Mouse (Mus musculus): ENCODE data around the gene Cd300lf. TPM values are rescaled to one million over a fixed set of nuclear protein-coding genes. Genes with fewer than 3 reads are reported as not detected.

Gene Cd300lf
- polyA plus RNA-seq, 1 experiment from 2014 or later, result 0.33 TPM

DNA sequence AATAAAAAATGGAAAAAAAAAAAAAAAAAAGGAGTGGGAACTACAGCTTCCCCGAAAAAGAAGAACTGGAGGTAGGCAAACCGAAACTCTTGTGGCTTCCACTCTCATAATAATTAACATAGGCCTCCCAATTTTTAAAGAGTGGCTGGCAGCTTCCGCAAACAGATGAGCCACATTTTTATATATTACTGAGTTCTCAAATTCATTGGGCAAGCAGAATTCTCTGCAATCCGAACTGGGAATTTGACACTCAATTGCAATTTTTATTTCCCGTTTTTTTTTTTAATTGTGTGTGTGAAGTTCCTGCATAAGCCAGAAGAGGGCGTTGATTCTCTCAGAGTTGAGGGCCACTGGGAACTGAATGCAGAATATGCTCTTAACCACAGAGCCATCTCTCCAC, 67.0 kb downstream of the Cd300lf start:
- Histone ChIP-seq H3K4me1 (replicated peaks; ENCODE audit: insufficient read depth, low read length) (no peaks in the 10 kb centered on the region), H3K27me3 (ENCODE audit: insufficient read depth, low read length) (no peaks in the 10 kb centered on the region), H3K9me3 (replicated peaks; ENCODE audit: low read length) (no peaks in the 10 kb centered on the region), H3K4me2 (ENCODE audit: low read length) (no peak overlapping the region), H3K27ac (no peak overlapping the region), H3K36me3 (ENCODE audit: insufficient read depth, low read length) (no peaks in the 10 kb centered on the region), H3K4me3 (replicated peaks; ENCODE audit: low read depth, low read length) (no peak overlapping the region), H3K9ac (ENCODE audit: low read depth, low read length) (no peak overlapping the region)
- no peak for DNase-seq (ENCODE audit: low spot score)
- peak; percentile 16; the same call in 1 of the 2 replicates for TF ChIP-seq CTCF (IDR thresholded peaks at IDR 0.05; ENCODE audit: low read depth)
- WGBS, result 67% methylated on average over 6 of the region's 6 CpGs
- no peak for ATAC-seq (replicated peaks; ENCODE audit: low FRiP score, low read depth)

Other genes with a start within 250 kb of the Cd300lf start
- gene Cd300a, start 244.0 kb downstream of the Cd300lf start, polyA plus RNA-seq (2015; fragmentation: Nextera tagmentation; extraction: Ambion mirVana), result 1.5 and 1.7 TPM in 2 replicates
- gene Cd300lb, start 199.6 kb downstream of the Cd300lf start, polyA plus RNA-seq (2015; fragmentation: Nextera tagmentation; extraction: Ambion mirVana), result 0.36 and 0.43 TPM in 2 replicates
- gene Cd300c, start 164.8 kb downstream of the Cd300lf start, polyA plus RNA-seq (2015; fragmentation: Nextera tagmentation; extraction: Ambion mirVana), result not detected in 2 replicates
- 0.22 and 0.23 TPM in 2 replicates for gene Cd300ld, start 144.1 kb downstream of the Cd300lf start, polyA plus RNA-seq (2015; fragmentation: Nextera tagmentation; extraction: Ambion mirVana)
- gene Cd300c2, start 132.1 kb downstream of the Cd300lf start, polyA plus RNA-seq (2015; fragmentation: Nextera tagmentation; extraction: Ambion mirVana), result 3.6 and 3.7 TPM in 2 replicates
- 0.52 TPM in 1 of 2 replicates, not detected in the other for gene Cd300ld2, start 117.8 kb downstream of the Cd300lf start, polyA plus RNA-seq (2015; fragmentation: Nextera tagmentation; extraction: Ambion mirVana)
- gene Cd300ld4, start 107.0 kb downstream of the Cd300lf start, polyA plus RNA-seq (2015; fragmentation: Nextera tagmentation; extraction: Ambion mirVana), result not detected in 2 replicates
- not detected in 2 replicates for gene Cd300ld5, start 96.2 kb downstream of the Cd300lf start, polyA plus RNA-seq (2015; fragmentation: Nextera tagmentation; extraction: Ambion mirVana)
- gene Cd300ld3, start 85.6 kb downstream of the Cd300lf start, polyA plus RNA-seq (2015; fragmentation: Nextera tagmentation; extraction: Ambion mirVana), result not detected in 2 replicates
- not detected in 2 replicates for gene Cd300e, start 71.8 kb downstream of the Cd300lf start, polyA plus RNA-seq (2015; fragmentation: Nextera tagmentation; extraction: Ambion mirVana)
- gene Rab37, start 42.6 kb downstream of the Cd300lf start, polyA plus RNA-seq (2015; fragmentation: Nextera tagmentation; extraction: Ambion mirVana), result 1.8 and 2.2 TPM in 2 replicates
- gene Slc9a3r1, start 29.3 kb upstream of the Cd300lf start, polyA plus RNA-seq (2015; fragmentation: Nextera tagmentation; extraction: Ambion mirVana), result 163 and 172 TPM in 2 replicates
- 12.0 and 12.6 TPM in 2 replicates for gene Tmem104, start 53.5 kb upstream of the Cd300lf start, polyA plus RNA-seq (2015; fragmentation: Nextera tagmentation; extraction: Ambion mirVana)
- 26.8 TPM in 2 replicates for gene Nat9, start 53.9 kb upstream of the Cd300lf start, polyA plus RNA-seq (2015; fragmentation: Nextera tagmentation; extraction: Ambion mirVana)
- not detected in 2 replicates for gene Grin2c, start 133.3 kb upstream of the Cd300lf start, polyA plus RNA-seq (2015; fragmentation: Nextera tagmentation; extraction: Ambion mirVana)
- gene Fdxr, start 143.1 kb upstream of the Cd300lf start, polyA plus RNA-seq (2015; fragmentation: Nextera tagmentation; extraction: Ambion mirVana), result 10.0 and 12.2 TPM in 2 replicates
- gene Fads6, start 163.7 kb upstream of the Cd300lf start, polyA plus RNA-seq (2015; fragmentation: Nextera tagmentation; extraction: Ambion mirVana), result 0.92 and 1.1 TPM in 2 replicates
- gene Otop2, start 173.2 kb upstream of the Cd300lf start, polyA plus RNA-seq (2015; fragmentation: Nextera tagmentation; extraction: Ambion mirVana), result not detected in 2 replicates
- 0.05 TPM in 1 of 2 replicates, not detected in the other for gene Ush1g, start 188.0 kb upstream of the Cd300lf start, polyA plus RNA-seq (2015; fragmentation: Nextera tagmentation; extraction: Ambion mirVana)
- gene Otop3, start 200.7 kb upstream of the Cd300lf start, polyA plus RNA-seq (2015; fragmentation: Nextera tagmentation; extraction: Ambion mirVana), result not detected in 2 replicates
- gene Hid1, start 233.8 kb upstream of the Cd300lf start, polyA plus RNA-seq (2015; fragmentation: Nextera tagmentation; extraction: Ambion mirVana), result 4.5 and 5.4 TPM in 2 replicates
- 7.6 and 7.8 TPM in 2 replicates for gene Cdr2l, start 247.9 kb upstream of the Cd300lf start, polyA plus RNA-seq (2015; fragmentation: Nextera tagmentation; extraction: Ambion mirVana)

Measured in kidney, postnatal 0 days (tissue).